ENCODE assay signal across 11 mouse cellular contexts in the genomic region with DNA sequence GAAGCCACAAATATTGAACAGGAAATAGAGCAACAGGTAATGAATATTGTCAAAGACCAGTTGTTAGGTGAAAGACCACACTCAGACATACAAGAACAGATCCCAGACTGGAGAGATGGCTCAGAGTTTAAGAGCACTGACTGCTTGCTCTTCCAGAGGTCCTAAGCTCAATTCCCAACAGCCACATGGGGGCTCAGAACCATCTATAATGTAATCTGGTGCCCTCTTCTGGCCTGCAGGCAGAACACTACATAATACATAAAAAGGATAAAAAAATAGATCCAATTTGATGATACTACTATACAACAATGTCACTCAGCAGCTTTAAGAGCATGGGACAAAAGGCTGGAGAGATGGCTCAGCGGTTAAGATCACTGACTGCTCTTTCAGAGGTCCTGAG. TPM values are rescaled to one million over a fixed set of nuclear protein-coding genes. Genes with fewer than 3 reads are reported as not detected.
DNase-seq lines count a peak whose midpoint lies in the region; ATAC-seq and TF ChIP-seq lines count a peak whose summit lies in the region.
"Had no signal": no experiment of that assay in that cellular context is flagged by ENCODE, and none has a peak within 500 bp of the region (broad histone marks: within the 10 kb centered on the region; RNA-seq: fewer than 3 reads in every experiment).

No protein-coding gene starts in this region.

- no peaks in the 10 kb centered on the region for H3K9me3 ChIP-seq in kidney, embryonic 14.5 days (ENCODE audit: control insufficient read depth, low read length)
- H3K9me3 ChIP-seq: heart, embryonic 15.5 days; lung, embryonic 15.5 days had no signal

- no peak for ATAC-seq in kidney, embryonic 14.5 days (ENCODE audit: low FRiP score, low TSS enrichment)

- H3K36me3 ChIP-seq in kidney, adult 2 months (ENCODE audit: control insufficient read depth, insufficient read depth, low read length) = no peaks in the 10 kb centered on the region; the same call in 1 of the 2 replicates
- peaks cover 21% of the 10 kb centered on the region for H3K36me3 ChIP-seq in kidney, embryonic 14.5 days (ENCODE audit: control insufficient read depth, insufficient read depth, low read length)
- H3K36me3 ChIP-seq in splenic B cell, adult 2 months (ENCODE audit: control insufficient read depth, insufficient read depth, low read length, poor library complexity, severe bottlenecking) = peaks cover 9% of the 10 kb centered on the region; the same call in 1 of the 2 replicates

- H3K27me3 ChIP-seq in kidney, adult 2 months (replicated peaks; ENCODE audit: control insufficient read depth, insufficient read depth, low read length) = no peaks in the 10 kb centered on the region
- no peaks in the 10 kb centered on the region for H3K27me3 ChIP-seq in kidney, embryonic 14.5 days (ENCODE audit: control insufficient read depth, insufficient read depth, low read length)
- no peaks in the 10 kb centered on the region for H3K27me3 ChIP-seq in splenic B cell, adult 2 months (ENCODE audit: control insufficient read depth, insufficient read depth, low read length, poor library complexity, severe bottlenecking)
- H3K27me3 ChIP-seq: heart, embryonic 15.5 days; lung, embryonic 15.5 days had no signal

- H3K27ac ChIP-seq in kidney, adult 2 months (ENCODE audit: insufficient read depth, low read depth, low read length) = no peak overlapping the region
- H3K27ac ChIP-seq in kidney, embryonic 14.5 days (ENCODE audit: low read depth, low read length) = no peak overlapping the region
- H3K27ac ChIP-seq: heart, embryonic 15.5 days; lung, embryonic 15.5 days had no signal

- H3K4me1 ChIP-seq in kidney, adult 2 months (ENCODE audit: control insufficient read depth, insufficient read depth, low read length) = peaks cover 7% of the 10 kb centered on the region; the same call in 1 of the 2 replicates
- H3K4me1 ChIP-seq in kidney, embryonic 14.5 days (ENCODE audit: control insufficient read depth, insufficient read depth, low read length) = peaks cover 4% of the 10 kb centered on the region; the same call in 1 of the 2 replicates

- no peak for TF ChIP-seq POLR2A in kidney, adult 2 months (IDR thresholded peaks at IDR 0.05; ENCODE audit: low read depth, low read length)

- peak; percentile 28 for DNase-seq in kidney, adult 2 months
- peak; percentile 28 for DNase-seq in thymus, postnatal 0 days (ENCODE audit: low spot score)
- no peak for DNase-seq in thymus, postnatal 25 days
- peak; percentile 53 for DNase-seq in brain, adult 2 months (ENCODE audit: low read depth, low spot score)
- DNase-seq in splenic B cell, adult 2 months (ENCODE audit: low read depth, low spot score) = peak; percentile 55
- DNase-seq in gastrocnemius, adult 18-20 months (ENCODE audit: low spot score) = no peak
- DNase-seq in testis, postnatal 10 days (ENCODE audit: low spot score) = no peak
- DNase-seq: adrenal gland, postnatal 25 days had no signal

- H3K4me3 ChIP-seq in kidney, adult 2 months (ENCODE audit: insufficient read depth, low read depth, low read length) = no peak overlapping the region
- no peak overlapping the region for H3K4me3 ChIP-seq in kidney, embryonic 14.5 days (ENCODE audit: low read length)
- H3K4me3 ChIP-seq: heart, embryonic 15.5 days; lung, embryonic 15.5 days had no signal

- 48% methylated on average over 1 of the region's 1 CpGs for WGBS in kidney, adult 2 months
- 62% methylated on average over 1 of the region's 1 CpGs for WGBS in kidney, embryonic 14.5 days

- H3K9ac ChIP-seq in kidney, embryonic 14.5 days (ENCODE audit: low read depth, low read length) = no peak overlapping the region
- H3K9ac ChIP-seq: heart, embryonic 15.5 days; lung, embryonic 15.5 days had no signal

- TF ChIP-seq CTCF in kidney, adult 2 months (conservative IDR thresholded peaks at IDR 0.05; ENCODE audit: insufficient read depth, insufficient read length, low read depth, low read length) = peak; percentile 24; the same call in 1 of the 2 replicates

- H3K4me2 ChIP-seq in kidney, embryonic 14.5 days (replicated peaks; ENCODE audit: low read depth, low read length) = no peak overlapping the region
- H3K4me2 ChIP-seq: heart, embryonic 15.5 days; lung, embryonic 15.5 days had no signal

RNA-seq across cellular contexts. Expression of a gene that starts 4.7 kb away (rescaled TPM):
- 25.7 and 28.9 TPM in 2 replicates for polyA plus RNA-seq in kidney, adult 2 months (2012; rRNA removed)
- 40.7 and 63.0 TPM in 2 replicates for polyA plus RNA-seq in kidney, embryonic 14.5 days (2014; fragmentation: Nextera tagmentation; extraction: Ambion mirVana)
- polyA plus RNA-seq in thymus, postnatal 0 days (2015; fragmentation: Nextera tagmentation; extraction: Ambion mirVana) = 30.8 and 31.8 TPM in 2 replicates
- total RNA-seq in gastrocnemius, adult 18-20 months (2021) = 10 to 100 TPM; 15.4 to 19.8 TPM

RNA-seq across cellular contexts. Expression of a gene that starts 5.6 kb away (rescaled TPM):
- polyA plus RNA-seq in kidney, adult 2 months (2012; rRNA removed) = 31.1 and 33.1 TPM in 2 replicates
- 65.1 and 65.6 TPM in 2 replicates for polyA plus RNA-seq in kidney, embryonic 14.5 days (2014; fragmentation: Nextera tagmentation; extraction: Ambion mirVana)
- 70.1 and 73.0 TPM in 2 replicates for polyA plus RNA-seq in thymus, postnatal 0 days (2015; fragmentation: Nextera tagmentation; extraction: Ambion mirVana)
- total RNA-seq in gastrocnemius, adult 18-20 months (2021) = 10 to 100 TPM; 45.0 to 47.5 TPM

RNA-seq across cellular contexts. Expression of a gene that starts 35.7 kb away (rescaled TPM):
- polyA plus RNA-seq in kidney, adult 2 months (2012; rRNA removed) = 32.0 and 33.1 TPM in 2 replicates
- polyA plus RNA-seq in kidney, embryonic 14.5 days (2014; fragmentation: Nextera tagmentation; extraction: Ambion mirVana) = 57.6 and 67.5 TPM in 2 replicates
- 27.3 and 30.0 TPM in 2 replicates for polyA plus RNA-seq in thymus, postnatal 0 days (2015; fragmentation: Nextera tagmentation; extraction: Ambion mirVana)
- total RNA-seq in gastrocnemius, adult 18-20 months (2021) = 1 to 10 TPM; 3.0 to 3.2 TPM

RNA-seq across cellular contexts. Expression of a gene that starts 37.6 kb away (rescaled TPM):
- 0.37 and 0.66 TPM in 2 replicates for polyA plus RNA-seq in kidney, adult 2 months (2012; rRNA removed)
- not detected in 2 replicates for polyA plus RNA-seq in kidney, embryonic 14.5 days (2014; fragmentation: Nextera tagmentation; extraction: Ambion mirVana)
- polyA plus RNA-seq in thymus, postnatal 0 days (2015; fragmentation: Nextera tagmentation; extraction: Ambion mirVana) = 0.49 and 0.57 TPM in 2 replicates
- total RNA-seq in gastrocnemius, adult 18-20 months (2021) = under 1 TPM; 0.82 to 0.85 TPM
- polyA plus RNA-seq: heart, embryonic 15.5 days had no signal

RNA-seq across cellular contexts. Expression of a gene that starts 56.6 kb away (rescaled TPM):
- 40.7 and 44.1 TPM in 2 replicates for polyA plus RNA-seq in kidney, adult 2 months (2012; rRNA removed)
- 10.5 and 14.1 TPM in 2 replicates for polyA plus RNA-seq in kidney, embryonic 14.5 days (2014; fragmentation: Nextera tagmentation; extraction: Ambion mirVana)
- 31.9 and 33.2 TPM in 2 replicates for polyA plus RNA-seq in thymus, postnatal 0 days (2015; fragmentation: Nextera tagmentation; extraction: Ambion mirVana)
- total RNA-seq in gastrocnemius, adult 18-20 months (2021) = 1 to 10 TPM; 5.5 to 6.6 TPM

Comparison
In these comparisons a context has a peak if more than half of its experiments do, and no peak if none do; other contexts are left out.
1. DNase-seq: peak in kidney, adult 2 months (single experiment), thymus, postnatal 0 days (single experiment), brain, adult 2 months (single experiment) and splenic B cell, adult 2 months (single experiment); none in thymus, postnatal 25 days (single experiment), gastrocnemius, adult 18-20 months (single experiment) and testis, postnatal 10 days (single experiment).